Mouse (Mus musculus) ES-Bruce4 (cell line): Measurements from ENCODE around the gene Grb2.

Source experiments
- CTCF ChIP-seq: IDR thresholded peaks from one replicate; pipeline ENCODE4 v1.8.1; 2011; ENCODE audit warnings: low read depth, low read length
- EP300 ChIP-seq: IDR thresholded peaks from 2 replicates; pipeline ENCODE4 v1.6.1; 2011; ENCODE audit warnings: low read depth, low read length; ENCODE audit not compliant: insufficient read depth
- POLR2A ChIP-seq: IDR thresholded peaks from one replicate; pipeline ENCODE4 v1.8.1; 2011; ENCODE audit warnings: low read length; ENCODE audit not compliant: insufficient read depth

- no peak for TF ChIP-seq CTCF
- no peak for TF ChIP-seq POLR2A
- no peak for TF ChIP-seq EP300
These were observed 44.3 kb upstream of the Grb2 start for GRCm38 (mm10) chr11:115752653-115753052.
